Mouse (Mus musculus) liver, embryonic 13.5 days (tissue): ENCODE measurements around the gene Dock9. TPM values are rescaled to one million over a fixed set of nuclear protein-coding genes. Genes with fewer than 3 reads are reported as not detected.

Experiments
- ATAC-seq: fragments of 200-750 bp; cut with Nextera tagmentation; 2 replicates; pipeline ENCODE4 v1.8.0; 2017; ENCODE audit warnings: low read depth, mild to moderate bottlenecking, moderate number of reproducible peaks, moderate library complexity
- DNase-seq: peaks from one replicate; pipeline ENCODE4 v3.0.0; 2022
- H3K27ac ChIP-seq: fragments of 300-500 bp; sonication (generic); 2 replicates; pipeline ENCODE4 v1.5.1; 2015; ENCODE audit warnings: moderate library complexity, mild to moderate bottlenecking, inconsistent platforms
- H3K27me3 ChIP-seq: fragments of 300-500 bp; sonication (generic); 2 replicates; pipeline ENCODE4 v1.6.1; 2015; ENCODE audit warnings: mild to moderate bottlenecking, inconsistent platforms
- H3K36me3 ChIP-seq: fragments of 300-500 bp; sonication (generic); 2 replicates; pipeline ENCODE4 v1.6.1; 2015; ENCODE audit warnings: mild to moderate bottlenecking, inconsistent platforms
- H3K4me1 ChIP-seq: fragments of 300-500 bp; sonication (generic); replicated peaks from 2 replicates; pipeline ENCODE4 v1.6.1; 2015; ENCODE audit warnings: inconsistent platforms
- H3K4me2 ChIP-seq: fragments of 300-500 bp; sonication (generic); 2 replicates; pipeline ENCODE4 v1.6.1; 2015; ENCODE audit warnings: inconsistent platforms, mild to moderate bottlenecking, moderate library complexity
- H3K4me3 ChIP-seq: fragments of 300-500 bp; sonication (generic); replicated peaks from 2 replicates; pipeline ENCODE4 v1.5.1; 2015; ENCODE audit warnings: mild to moderate bottlenecking, inconsistent platforms
- H3K9ac ChIP-seq: fragments of 300-500 bp; sonication (generic); 2 replicates; pipeline ENCODE4 v1.6.1; 2015; ENCODE audit warnings: mild to moderate bottlenecking, inconsistent platforms
- H3K9me3 ChIP-seq: fragments of 300-500 bp; sonication (generic); replicated peaks from 2 replicates; pipeline ENCODE4 v1.6.1; 2016; ENCODE audit warnings: inconsistent platforms
- WGBS: fragments of 180-500 bp; shearing (Covaris S2); methylation state at CpG from one replicate; pipeline ENCODE4 v1.1.7; 2015; ENCODE audit not compliant: insufficient replicate concordance; 5-methylcytosine and 5-hydroxymethylcytosine counted together
- polyA plus RNA-seq: library from polyadenylated mRNA; unstranded; fragments of >200 nt; fragmentation: Nextera tagmentation; extraction: Ambion mirVana; gene quantifications from 2 replicates; pipeline ENCODE4 v1.2.1, GENCODE M21; 2015

The Dock9 gene
- polyA plus RNA-seq, 1 experiment from 2014 or later = 0.99 TPM

- no peak overlapping the region for H3K4me2 ChIP-seq
- no peaks in the 10 kb centered on the region for H3K4me1 ChIP-seq
- no peak overlapping the region for H3K4me3 ChIP-seq
- no peak overlapping the region for H3K9ac ChIP-seq
- H3K27me3 ChIP-seq = peaks cover 13% of the 10 kb centered on the region
- DNase-seq (no peak), ATAC-seq (no peak)
- no peaks in the 10 kb centered on the region for H3K9me3 ChIP-seq
- WGBS = 11% methylated on average over 1 of the region's 1 CpGs
- H3K27ac ChIP-seq = no peak overlapping the region
- H3K36me3 ChIP-seq = no peaks in the 10 kb centered on the region
Observed at GRCm38 (mm10) chr14:121499769-121500168, 297.9 kb downstream of the Dock9 start.

DNA sequence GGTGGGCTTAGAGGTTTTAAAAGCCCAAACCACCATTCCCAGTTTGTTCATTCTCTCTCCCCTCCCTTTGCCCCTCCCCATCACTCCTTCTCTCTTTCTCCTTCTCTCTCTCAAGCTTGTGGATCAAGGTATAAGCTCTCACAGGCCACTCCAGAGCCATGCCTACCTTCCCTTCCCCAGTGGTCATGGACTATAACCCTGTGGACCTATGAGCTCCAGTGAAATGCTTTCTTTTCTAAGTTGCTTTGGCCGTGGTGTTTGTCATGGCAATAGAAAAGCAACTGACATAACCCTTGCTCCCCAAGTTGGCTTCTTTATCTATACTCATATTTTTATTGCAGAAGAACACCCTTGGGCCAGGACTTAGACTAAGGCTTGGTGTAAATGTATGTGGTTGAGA is 299.8 kb downstream of the Dock9 start:
- Histone ChIP-seq H3K27ac (no peak overlapping the region), H3K27me3 (no peaks in the 10 kb centered on the region), H3K9ac (no peak overlapping the region), H3K4me2 (no peak overlapping the region), H3K36me3 (no peaks in the 10 kb centered on the region), H3K4me3 (no peak overlapping the region), H3K9me3 (no peaks in the 10 kb centered on the region), H3K4me1 (no peaks in the 10 kb centered on the region)
- DNase-seq (no peak), ATAC-seq (no peak)
- 26% methylated on average over 1 of the region's 1 CpGs for WGBS

- no peak for DNase-seq
- no peak overlapping the region for H3K27ac ChIP-seq
- 0 out of 2 replicates have a peak, but pooled peaks cover 6% of the 10 kb centered on the region for H3K27me3 ChIP-seq
- ATAC-seq = no peak
- 59% methylated on average over 4 of the region's 4 CpGs for WGBS
- no peaks in the 10 kb centered on the region for H3K9me3 ChIP-seq
- H3K4me2 ChIP-seq = no peak overlapping the region
- no peak overlapping the region for H3K9ac ChIP-seq
- H3K4me3 ChIP-seq = no peak overlapping the region
- H3K4me1 ChIP-seq = no peaks in the 10 kb centered on the region
- H3K36me3 ChIP-seq = no peaks in the 10 kb centered on the region
Observed at GRCm38 (mm10) chr14:121495741-121496140, 301.9 kb downstream of the Dock9 start.

DNA sequence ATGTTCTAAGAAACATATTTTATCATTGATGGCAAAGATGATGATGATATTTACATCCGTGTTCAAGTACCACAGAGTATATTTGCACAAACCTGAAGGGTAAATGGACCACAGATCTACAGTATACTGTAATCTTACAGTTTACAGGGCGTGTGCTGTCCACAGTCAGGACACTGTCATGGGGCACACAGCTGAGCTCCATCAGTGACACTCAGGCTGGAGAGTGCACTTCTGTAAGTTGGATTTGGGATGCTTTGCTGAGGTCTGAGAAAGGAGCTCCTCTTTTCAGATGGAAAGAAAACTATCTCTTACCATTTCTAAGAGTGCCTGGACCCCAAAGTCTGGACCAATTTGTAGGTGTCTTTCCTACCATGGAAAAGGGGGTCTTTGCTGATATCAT is 302.5 kb downstream of the Dock9 start:
- Histone ChIP-seq H3K4me1 (no peaks in the 10 kb centered on the region), H3K9ac (no peak overlapping the region), H3K27me3 (0 out of 2 replicates have a peak, but pooled peaks cover 6% of the 10 kb centered on the region), H3K36me3 (no peaks in the 10 kb centered on the region), H3K4me2 (no peak overlapping the region), H3K4me3 (no peak overlapping the region), H3K9me3 (no peaks in the 10 kb centered on the region), H3K27ac (no peak overlapping the region)
- DNase-seq (no peak), ATAC-seq (no peak)
- 47% methylated on average over 2 of the region's 2 CpGs for WGBS

DNA sequence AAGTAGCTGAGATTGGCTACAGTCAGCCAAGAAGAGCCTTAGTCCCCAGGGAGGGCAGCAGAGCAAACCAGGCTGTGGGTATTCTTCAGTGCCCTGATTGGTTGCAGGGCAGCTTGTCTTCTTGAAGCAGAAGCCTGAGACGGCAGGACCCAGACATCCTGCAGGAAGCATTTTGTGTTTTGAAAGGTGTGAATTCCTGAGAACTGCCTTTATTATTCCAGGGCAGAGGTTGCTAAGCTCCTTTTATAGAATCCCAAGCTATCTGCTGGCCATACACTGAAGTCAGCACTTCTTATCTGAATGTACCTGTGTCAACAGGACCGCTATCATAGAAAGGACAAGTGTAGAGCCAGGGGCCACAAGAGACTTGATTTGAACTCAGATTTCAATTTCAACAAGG is 303.4 kb downstream of the Dock9 start:
- Histone ChIP-seq H3K4me3 (no peak overlapping the region), H3K27ac (no peak overlapping the region), H3K9me3 (no peaks in the 10 kb centered on the region), H3K4me2 (no peak overlapping the region), H3K4me1 (no peaks in the 10 kb centered on the region), H3K27me3 (0 out of 2 replicates have a peak, but pooled peaks cover 6% of the 10 kb centered on the region), H3K9ac (no peak overlapping the region), H3K36me3 (no peaks in the 10 kb centered on the region)
- DNase-seq = no peak
- ATAC-seq = no peak
- 40% methylated on average over 2 of the region's 2 CpGs for WGBS

- Histone ChIP-seq H3K4me3 (no peak overlapping the region), H3K27me3 (0 out of 2 replicates have a peak, but pooled peaks cover 6% of the 10 kb centered on the region), H3K36me3 (no peaks in the 10 kb centered on the region), H3K27ac (no peak overlapping the region), H3K4me1 (no peaks in the 10 kb centered on the region), H3K9ac (no peak overlapping the region), H3K9me3 (no peaks in the 10 kb centered on the region), H3K4me2 (no peak overlapping the region)
- 33% methylated on average over 3 of the region's 3 CpGs for WGBS
- ATAC-seq (no peak), DNase-seq (no peak)
Observed at GRCm38 (mm10) chr14:121493712-121494111, 303.9 kb downstream of the Dock9 start.

DNA sequence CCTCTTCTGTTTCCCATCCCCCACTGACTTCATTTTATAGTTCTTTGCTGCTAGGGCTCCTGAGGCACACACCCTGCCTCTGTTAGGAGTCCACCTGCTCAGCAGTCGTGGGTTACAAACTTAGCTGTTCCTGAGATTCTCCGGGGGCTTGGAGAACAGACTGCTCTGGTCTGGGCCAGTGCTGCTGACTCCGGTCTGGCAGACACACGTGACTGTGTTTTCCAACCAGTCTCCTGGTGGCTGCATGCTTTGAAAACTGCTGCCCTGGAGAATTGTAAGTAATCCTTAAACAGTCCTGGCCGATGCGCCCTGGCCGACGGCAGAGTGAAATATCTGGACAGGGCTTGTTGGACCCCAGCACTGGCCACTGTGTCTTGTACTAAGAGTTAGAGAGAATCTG is 305.3 kb downstream of the Dock9 start:
- ATAC-seq (no peak), DNase-seq (no peak)
- H3K27me3 ChIP-seq = 0 out of 2 replicates have a peak, but pooled peaks cover 6% of the 10 kb centered on the region
- H3K4me1 ChIP-seq = no peaks in the 10 kb centered on the region
- H3K27ac ChIP-seq = no peak overlapping the region
- no peaks in the 10 kb centered on the region for H3K9me3 ChIP-seq
- no peak overlapping the region for H3K4me3 ChIP-seq
- H3K36me3 ChIP-seq = no peaks in the 10 kb centered on the region
- 61% methylated on average over 8 of the region's 8 CpGs for WGBS
- no peak overlapping the region for H3K4me2 ChIP-seq
- no peak overlapping the region for H3K9ac ChIP-seq

Other genes starting within 250 kb of the Dock9 start
- 22.6 and 25.3 TPM in 2 replicates for gene Ubac2, start 80.8 kb upstream of the Dock9 start, polyA plus RNA-seq
- 0.14 TPM in 1 of 2 replicates, not detected in the other for gene Gpr18, start 117.9 kb upstream of the Dock9 start, polyA plus RNA-seq
- gene Gpr183, start 167.4 kb upstream of the Dock9 start, polyA plus RNA-seq = 0.96 and 1.3 TPM in 2 replicates
- gene Timm8a2, start 236.8 kb upstream of the Dock9 start, polyA plus RNA-seq = not detected in 2 replicates